Mouse (Mus musculus) gastrocnemius, postnatal 25 days (tissue): ENCODE measurements around the gene Myl7. TPM values are rescaled to one million over a fixed set of nuclear protein-coding genes. Genes with fewer than 3 reads are reported as not detected.
"Not testable (repeated sequence)": the region's sequence is repeated elsewhere in the genome, so short reads cannot be mapped to it uniquely, and the experiment has no call there.

Experiments
- DNase-seq: peaks from one replicate; pipeline ENCODE4 v3.0.0; 2022
- long read RNA-seq, 2 experiments: library from polyadenylated mRNA; stranded (forward); transcript quantifications; one replicate each; pipeline ENCODE4 v2.0.0; 2021
- total RNA-seq, 2 experiments: library from RNA; stranded (reverse); gene quantifications; 1 replicate in 1 of 2; 2 replicates in 1 of 2; pipeline ENCODE4 v1.2.3; 2021

The Myl7 gene
- total RNA-seq, result not detected
- long read RNA-seq, experiment 1, result 0 reads
- long read RNA-seq, experiment 2, result 0 reads

DNA sequence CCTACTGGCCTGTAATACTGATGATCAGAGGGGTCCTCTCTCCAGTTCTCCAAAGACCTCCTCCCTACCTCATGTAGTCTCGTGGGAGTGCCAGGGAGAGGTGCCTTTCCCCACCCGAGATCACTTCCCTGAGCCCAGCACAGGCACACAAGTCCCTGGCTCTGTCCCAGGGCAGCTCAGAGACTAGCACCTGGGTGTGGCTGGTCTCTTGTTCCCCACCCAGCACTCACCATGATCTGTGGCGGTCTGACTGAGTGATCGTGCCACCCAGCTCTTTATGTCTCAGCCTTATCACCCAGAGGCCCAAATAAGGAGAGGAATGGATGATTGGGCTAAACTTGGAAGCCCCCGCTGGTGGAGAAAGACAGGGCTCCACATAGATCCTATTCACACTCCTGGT, at the start of gene Myl7:
TSS of gene Myl7 (minus strand) at position 252 of the 400 bp plus-strand sequence.
- no peak for DNase-seq

DNA sequence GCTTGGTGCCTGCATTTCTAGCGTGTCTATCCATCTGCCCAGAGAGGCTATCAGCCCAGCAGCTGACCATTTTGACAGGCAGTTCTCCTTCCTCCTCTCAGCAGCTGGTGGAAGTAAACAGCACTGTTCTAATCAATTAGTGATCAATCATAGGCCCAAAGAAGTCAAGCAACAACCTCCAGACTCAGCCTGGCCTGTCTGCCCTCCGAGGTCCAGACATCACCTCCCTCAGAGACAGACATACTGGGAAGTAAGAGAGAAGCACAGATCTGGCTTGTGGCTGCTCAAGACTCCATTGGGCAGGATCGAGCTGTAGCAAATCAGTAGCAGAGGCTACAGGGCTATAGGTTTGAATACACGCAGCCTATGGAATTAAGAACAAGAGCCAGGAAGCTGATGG, 49.2 kb upstream of the Myl7 start:
- no peak for DNase-seq

DNA sequence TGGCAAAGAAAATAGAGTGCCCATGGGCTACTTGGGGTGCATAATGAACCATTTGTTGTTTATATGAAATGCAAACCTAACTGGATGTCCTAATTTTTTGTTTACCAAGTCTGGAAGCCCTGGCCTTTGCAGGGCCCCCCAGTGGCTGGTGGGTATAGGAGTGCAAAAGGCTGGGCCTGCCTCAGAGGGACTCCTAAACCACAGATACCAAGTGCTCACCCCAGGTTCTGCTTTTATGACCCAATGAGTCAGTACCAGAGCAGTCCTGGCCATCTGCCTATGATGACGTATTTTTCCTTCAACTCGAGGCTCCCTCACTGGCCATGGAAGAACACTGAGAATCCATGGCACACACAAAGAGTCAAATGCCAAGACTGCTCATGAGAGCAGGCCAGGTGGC, 46.5 kb upstream of the Myl7 start:
- no peak for DNase-seq

DNA sequence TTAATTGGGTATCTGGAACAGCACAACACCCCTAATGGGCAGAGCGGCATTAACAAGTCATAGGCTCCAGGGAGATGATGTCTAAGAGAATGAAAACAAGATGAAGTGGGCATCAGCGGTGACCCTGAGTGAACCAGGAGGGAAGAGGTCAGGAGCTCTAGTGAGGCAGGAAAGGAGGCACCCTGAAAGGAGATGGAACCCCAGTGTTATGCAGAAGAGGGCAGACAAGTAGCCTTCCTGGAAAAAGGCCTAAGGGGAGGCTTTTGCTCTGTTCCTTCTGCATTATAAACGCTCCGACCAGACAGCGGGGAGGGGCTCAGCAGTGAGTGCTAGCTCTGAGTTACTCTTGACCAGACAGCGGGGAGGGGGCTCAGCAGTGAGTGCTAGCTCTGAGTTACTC, 44.4 kb upstream of the Myl7 start:
- no peak for DNase-seq

DNA sequence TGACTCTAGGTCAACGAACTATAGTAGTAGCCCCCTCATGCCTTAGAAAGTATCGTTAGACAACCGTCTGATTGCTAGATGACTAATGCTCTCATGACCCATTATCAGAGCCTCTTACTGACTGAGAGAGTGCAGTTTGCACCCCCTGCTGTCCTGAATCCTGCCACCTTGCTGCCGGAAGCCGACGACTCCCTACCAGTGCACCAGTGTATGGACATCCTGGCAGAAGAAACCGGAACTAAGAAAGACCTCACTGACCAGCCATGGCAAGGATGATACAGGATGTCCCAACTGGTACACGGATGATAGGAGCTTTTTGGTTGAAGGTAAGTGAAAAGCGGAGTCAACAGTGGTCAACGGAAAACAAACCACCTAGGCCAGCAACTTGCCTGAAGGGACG, 35.9 kb upstream of the Myl7 start:
- not testable (repeated sequence) for DNase-seq

DNA sequence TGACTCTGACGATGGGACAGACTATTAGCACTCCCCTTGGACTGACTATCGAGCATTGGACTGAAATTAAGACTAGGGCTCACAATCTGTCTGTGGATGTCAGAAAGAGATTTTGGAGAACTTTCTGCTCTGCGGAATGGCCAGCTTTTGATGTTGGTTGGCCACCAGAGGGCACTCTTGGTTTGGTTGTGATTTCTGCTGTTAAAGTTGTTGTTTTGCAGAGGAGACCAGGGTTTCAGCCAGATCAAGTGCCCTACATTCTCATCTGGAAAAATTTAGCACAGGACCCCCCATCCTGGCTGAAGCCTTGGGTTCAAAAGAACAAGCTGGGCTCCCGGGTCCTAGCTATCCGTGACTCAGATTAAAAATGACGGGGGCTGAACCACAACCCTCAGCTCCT, 33.4 kb upstream of the Myl7 start:
- not testable (repeated sequence) for DNase-seq

DNA sequence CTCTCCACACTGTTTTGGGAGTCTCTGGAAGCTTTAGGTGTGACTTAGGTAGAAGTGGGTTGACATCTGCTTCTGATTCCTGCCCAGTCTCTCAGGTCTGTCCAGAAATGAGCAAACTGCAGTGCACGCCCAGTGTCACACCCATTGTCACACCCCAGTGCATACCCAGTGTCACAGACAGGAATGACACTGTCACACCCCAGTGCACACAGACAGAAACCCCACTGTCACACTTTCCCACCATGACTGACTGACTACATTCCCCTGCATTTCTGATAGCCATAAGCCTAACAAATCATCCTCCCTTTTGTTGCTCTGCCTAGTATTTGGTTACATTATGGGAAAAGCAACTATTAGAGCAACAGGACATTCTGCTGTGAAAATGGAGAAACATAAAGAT, 32.0 kb upstream of the Myl7 start:
- DNase-seq, result no peak

DNA sequence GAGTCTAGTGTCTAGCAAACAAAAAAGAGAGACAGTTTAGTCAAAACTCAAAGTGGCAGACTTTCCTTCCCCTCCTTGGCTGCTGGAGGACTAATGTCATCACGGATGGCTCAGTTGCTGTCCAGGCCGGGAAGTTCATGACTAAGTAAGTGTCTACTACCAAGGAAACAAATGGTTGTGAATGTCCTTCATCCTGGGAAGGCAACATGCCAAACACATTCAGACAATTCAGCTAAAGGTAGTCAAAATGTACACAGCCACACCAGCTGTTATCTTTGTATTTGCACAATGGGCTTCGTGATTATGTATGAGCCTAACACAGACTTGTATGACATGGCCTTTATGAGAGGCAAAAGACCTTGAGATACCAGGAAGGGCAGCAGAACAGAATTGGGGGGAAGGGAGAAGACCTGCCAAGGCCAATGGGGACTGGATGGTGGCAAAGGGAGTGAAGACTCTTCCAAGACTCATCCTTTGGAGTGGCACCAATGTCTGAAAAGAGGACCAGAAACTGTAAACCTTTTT, 28.2 kb upstream of the Myl7 start:
- no peak for DNase-seq

DNA sequence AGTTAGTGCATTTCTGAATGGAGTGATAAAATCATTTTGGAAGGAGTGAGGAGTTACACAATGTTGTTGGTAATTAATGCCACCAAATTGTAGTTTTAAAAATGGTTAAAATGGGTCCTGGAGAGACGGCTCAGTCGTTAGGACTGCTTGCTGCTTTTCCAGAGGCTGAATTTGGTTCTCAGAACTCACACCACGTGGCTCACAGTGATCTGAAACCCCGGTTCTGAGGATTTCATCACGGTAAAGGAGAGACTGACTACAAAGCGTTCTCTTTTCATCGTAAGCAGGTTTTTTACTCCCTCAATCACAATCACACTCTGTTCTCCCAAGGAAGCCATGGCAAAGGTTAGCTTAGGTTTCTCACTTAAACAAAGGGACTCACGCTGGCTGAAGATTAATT, 26.1 kb upstream of the Myl7 start:
- no peak for DNase-seq

DNA sequence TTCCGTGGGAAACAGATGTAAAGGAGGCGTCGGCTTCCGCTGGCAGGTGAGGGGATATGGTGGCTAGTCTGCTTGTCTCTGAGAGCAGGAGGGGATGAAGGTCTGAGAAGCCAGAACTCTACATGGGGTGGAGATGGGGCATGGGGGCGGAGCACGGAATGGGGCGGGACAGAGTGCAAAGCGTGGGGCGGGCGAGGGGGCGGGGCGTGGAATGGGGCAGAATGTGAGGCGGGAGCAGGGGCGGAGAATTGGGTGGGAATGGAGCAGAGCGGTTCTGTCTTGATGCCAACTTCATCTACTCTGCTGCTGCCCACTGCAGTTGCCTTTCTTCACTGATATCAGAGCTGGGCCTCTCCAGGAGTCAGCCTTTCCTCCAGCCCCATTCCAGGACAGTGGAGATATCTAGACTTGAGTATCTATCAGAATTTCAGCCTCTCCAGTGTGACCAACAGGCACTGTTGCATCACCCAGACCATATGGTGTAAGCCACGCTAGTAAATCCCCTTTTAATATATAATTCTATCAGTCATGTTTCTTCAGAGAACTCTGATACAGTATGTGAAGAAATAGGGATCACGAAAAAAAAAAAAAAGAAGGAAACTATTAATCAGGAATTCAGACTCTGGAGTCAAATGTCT, 21.9 kb upstream of the Myl7 start:
- no peak for DNase-seq

DNA sequence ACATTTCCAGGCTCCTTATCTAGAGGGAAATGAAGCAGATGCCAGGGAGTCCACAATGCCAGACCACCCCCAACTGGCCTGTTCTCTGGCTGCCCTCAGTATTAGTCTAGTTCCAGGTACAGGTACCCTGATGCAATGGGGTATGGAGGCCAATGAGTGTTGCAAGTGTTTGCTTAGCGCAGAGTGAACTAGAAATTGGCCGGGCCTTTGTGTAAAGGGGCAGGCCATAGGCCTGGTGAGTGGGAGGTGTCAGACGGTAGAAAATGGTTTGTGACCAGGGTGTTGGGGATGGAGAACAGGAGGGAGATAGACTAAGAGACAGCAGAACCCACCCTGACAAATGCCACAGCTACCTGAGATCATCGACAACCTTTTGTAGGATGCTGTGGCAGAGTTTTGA, 21.0 kb upstream of the Myl7 start:
- DNase-seq, result no peak

DNA sequence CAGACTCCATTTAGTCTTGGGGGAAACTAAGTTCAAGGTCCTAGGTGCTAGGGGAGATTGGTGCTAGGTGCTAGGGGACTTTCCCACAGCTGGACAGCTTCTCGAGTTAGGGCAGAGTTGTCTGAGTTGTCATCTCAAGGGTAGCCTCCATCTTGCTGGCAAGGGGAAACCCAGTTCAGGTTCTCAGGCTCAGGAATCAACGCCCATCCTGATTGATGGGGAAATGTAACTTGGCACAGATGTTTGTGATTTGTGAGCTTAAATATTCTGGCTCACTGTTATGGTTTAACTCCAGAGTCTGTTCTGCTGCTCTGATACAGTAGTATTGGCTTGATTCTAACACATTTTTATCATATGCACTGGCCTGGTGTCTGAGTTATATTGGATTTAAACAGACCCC, 19.5 kb upstream of the Myl7 start:
- no peak for DNase-seq

DNA sequence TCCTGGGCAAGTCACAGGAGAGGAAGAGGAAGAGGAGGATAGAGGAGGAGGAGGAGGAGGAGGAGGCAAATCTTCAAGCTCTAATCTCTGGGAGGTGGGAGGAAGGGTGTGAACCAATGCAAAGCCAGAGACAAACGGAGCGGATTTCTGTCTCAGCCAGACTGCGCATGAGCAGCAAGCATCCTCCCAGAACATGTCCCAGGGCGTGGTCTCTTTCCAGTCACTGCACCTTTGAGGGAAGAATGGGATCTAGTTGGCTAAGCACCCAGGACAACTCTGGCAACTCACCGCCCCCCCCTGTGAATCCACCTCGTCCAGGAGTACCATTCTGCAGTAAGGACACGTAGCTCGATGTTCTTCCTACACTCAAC, 17.6 kb upstream of the Myl7 start:
- DNase-seq, result no peak

DNA sequence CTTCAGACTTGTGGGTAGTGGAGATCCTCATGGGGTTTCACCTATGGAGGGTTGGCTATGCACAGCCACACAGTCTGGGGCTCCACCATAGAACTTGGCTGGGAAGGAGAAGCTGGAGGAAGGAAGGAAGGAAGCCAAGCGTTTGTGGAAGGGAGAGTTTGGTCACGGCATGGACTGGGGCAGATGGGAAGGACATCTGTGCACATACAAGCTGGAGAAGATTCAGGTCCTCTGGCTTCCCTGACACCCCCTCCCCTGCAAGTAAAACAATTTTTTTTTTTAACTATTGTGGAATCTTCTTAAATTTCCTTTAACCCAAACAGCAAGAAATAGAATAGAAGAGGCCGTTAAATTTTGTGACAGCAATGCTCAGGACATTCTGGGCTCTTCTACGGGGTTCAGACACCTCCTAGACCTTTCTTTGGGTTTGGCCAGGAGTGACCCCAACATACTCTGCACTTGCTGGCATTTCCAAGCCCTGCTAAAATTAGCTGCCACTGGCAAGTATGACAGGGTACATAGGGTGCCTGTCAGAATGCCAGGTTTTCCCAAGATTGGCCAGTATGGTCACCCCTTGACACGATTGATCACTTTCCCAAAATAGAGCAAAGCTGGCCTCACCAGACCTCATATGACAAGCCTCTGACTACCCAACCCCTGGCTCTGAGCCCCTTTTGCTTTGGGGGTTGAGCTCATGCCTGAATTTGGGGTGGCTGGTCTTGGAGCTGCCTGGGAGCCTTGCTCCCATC, 17.0 kb upstream of the Myl7 start:
- peak; percentile 71 for DNase-seq

DNA sequence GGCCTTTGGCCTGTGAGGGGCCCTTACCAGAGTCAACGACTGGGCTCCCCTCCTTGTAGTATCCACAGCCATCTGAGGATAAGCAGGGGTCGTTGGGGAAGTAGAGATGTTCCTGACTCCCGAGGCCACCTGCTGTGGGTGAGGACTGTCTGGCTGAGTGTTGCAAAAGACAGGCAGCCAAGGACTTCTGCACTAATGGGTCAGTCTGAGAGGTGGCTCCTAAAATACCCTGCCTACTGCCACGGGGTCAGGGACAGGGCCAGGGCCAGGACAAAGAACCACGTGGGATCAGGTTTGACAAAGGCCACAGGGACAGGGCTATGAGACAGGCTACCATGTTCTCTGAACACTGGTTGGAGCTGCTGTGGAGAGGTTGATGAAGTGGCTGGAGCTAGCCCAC, 16.4 kb upstream of the Myl7 start:
- peak; percentile 35 for DNase-seq

DNA sequence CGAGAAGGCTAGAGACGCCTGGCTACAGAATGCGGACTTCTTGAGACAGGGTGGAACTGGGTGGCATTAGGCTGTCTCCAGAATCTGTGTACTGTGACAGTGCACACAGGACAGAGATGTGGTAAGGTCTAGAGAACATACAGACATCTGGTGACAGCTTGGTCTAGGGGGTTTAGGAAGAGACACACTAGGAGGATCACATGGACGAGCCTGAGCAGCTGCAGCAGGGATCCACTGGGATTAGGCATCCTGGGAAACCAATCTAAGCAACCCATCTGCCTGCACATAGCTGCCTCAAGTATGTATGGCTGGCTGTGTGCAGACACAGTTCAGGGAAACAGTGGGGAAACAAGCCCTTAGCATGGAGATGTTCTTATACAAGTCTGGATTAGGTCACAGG, 15.4 kb upstream of the Myl7 start:
- no peak for DNase-seq

DNA sequence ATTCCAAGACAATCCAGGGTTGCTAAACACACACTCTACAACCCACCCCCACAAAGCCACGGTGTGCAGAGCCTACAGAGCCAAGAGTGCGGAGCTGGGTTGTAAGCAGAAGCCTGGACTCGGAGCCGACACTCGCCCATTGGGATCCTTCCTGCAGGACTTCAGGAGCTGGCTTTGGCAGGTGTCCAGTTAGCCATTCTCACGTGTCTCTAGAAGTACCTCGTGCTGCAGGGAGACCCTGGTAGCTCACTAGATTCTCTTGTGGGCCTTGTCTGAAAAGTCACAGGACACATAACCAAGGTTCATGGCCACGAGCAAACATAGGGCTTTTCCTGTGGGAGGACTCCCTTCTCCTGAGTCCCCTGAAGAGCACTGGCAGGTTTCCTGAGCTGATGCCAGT, 14.7 kb upstream of the Myl7 start:
- DNase-seq, result no peak

DNA sequence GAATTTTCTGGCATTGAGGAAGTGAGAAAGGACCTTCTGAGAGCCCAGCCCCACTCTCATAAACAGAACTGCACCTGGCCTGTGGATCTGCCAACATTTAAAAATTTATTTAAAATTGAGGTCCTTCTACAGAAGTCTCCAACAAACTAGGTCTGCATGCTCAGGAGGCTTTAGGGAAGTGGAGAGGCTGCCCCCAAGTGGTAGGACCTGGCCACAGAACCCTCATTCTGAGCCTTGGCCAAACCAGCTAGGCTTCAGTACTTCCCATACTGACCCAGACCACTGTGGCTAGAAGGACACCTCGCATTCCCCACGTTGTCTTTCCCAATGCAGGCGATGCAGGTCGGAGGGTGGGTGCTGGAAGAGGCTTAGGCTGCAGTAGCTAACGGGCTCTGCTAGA, 14.1 kb upstream of the Myl7 start:
- DNase-seq, result peak; percentile 37

DNA sequence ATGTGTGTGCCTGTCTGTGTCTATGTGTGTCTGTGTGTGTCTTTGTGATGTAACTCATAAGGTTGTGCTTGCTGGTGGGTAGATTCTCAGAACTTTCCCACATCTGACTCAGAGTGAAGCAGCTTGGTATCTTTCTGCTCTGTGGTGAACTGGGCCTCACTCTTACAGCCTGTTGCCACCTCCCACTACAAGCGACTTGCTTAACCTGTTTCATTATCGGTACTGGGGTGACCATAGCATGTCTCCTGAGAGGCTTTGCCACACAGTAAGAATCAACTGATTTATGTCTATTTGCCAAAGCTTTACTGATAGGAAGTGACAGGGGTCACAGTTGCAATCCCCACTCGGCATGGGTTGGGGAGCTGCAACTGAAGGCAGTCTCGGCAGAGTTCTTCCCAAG, 10.1 kb upstream of the Myl7 start:
- no peak for DNase-seq

DNA sequence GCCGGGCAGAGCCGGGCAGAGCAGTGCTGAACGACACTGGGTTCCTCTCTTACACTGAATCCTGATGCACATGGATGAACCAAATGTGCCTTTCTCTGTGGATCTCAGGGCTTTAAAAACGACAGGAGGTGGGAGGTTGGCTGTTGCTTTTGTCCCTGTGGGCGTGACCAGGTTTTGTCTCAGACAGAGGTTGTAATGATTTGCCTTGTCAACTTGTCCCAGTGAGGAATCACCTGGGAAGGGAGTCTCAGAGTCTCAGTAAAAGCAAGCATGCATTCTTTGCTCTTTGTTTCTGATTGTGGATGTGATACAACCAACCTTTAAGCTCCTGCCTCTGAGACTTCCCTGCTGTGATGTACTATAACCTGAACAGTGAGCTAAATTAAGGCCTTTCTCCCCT, 8.5 kb upstream of the Myl7 start:
- no peak for DNase-seq

DNA sequence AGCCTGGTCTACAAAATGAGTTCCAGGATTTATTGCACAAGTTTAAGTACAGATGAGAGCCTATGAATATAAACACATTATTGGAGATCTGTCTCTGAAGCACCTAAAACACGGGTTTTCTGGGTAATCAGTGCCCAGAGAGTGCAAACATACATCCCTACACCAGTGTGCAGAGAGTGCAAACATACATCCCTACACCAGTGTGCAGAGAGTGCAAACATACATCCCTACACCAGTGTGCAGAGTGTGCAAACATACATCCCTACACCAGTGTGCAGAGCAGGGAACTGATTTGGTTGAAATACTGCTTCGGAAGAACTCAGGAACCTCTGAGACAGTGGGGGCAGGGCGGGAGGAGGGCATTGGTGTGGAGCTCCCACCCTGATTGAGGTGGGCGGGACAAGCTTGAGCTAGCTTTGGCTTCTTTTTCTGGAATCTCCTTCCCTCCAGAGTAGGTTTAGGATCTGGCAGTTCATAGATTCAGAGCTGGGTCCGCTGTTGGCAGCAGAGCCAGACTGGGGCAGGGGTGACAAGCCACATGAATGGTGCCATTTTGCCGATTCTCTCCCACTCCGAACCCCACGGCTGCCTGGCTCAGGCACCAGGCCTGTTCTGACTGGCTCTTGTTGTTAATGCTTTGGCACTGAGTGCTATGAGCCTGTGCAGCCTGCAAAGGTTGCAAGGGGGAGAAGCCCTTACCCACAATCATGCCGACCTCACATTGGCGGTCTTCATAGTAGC, 7.4 kb upstream of the Myl7 start:
- DNase-seq, result no peak

DNA sequence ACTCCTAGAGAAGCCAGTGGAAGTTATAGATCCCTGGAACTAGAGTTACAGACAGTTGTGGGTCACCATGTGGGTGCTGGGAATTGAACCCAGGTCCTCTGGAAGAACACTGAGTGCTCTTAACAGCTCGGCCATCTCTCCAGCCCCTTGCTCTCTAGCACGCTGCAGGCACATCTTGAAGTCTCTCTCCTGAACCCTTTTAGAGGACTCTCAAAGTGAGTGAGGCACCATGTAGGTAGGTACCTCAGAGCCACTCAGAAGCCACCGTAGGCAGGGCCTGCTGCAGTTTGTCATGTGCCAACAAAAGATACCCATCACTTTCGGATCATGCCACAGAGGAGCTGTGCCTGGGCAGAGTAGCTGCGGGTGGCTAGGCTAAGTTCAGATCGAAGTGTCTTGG, 6.3 kb upstream of the Myl7 start:
- DNase-seq, result no peak

DNA sequence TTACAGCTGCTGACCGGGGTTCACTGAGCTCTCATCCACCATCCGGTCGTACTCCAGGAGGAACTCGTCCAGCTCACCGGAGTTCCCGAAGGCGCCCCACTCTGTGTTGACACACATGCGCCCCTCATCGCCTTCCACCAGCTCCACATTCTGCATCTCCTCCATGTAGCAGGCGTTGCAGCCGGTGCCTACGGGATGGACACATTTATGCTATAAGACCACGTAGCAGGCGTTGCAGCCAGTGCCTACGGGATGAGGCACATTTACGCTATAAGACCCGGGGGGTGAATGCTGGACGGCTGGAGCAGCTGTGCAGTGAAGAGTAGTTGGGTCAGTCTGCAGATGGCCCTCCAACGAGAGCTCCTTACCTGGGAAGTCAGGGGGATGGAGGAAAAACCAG, 5.8 kb upstream of the Myl7 start:
- DNase-seq, result no peak
